Mouse (Mus musculus) frontal cortex, adult 2 months (tissue): ENCODE results near the gene Txndc8. TPM values are rescaled to one million over a fixed set of nuclear protein-coding genes. Genes with fewer than 3 reads are reported as not detected.

Experiments used
- DNase-seq, 2 experiments: peaks; one replicate each; pipeline ENCODE4 v3.0.0; 2022; ENCODE audit warnings: low spot score in 1 of 2; ENCODE audit errors: extremely low spot score in 1 of 2
- polyA plus RNA-seq: library from polyadenylated mRNA; depleted of rRNA; stranded (reverse); fragments of >200 nt; gene quantifications from 2 replicates; pipeline ENCODE4 v1.2.3, GENCODE M21; 2012; rRNA removed

The Txndc8 gene
- polyA plus RNA-seq, 1 experiment: not detected

DNA sequence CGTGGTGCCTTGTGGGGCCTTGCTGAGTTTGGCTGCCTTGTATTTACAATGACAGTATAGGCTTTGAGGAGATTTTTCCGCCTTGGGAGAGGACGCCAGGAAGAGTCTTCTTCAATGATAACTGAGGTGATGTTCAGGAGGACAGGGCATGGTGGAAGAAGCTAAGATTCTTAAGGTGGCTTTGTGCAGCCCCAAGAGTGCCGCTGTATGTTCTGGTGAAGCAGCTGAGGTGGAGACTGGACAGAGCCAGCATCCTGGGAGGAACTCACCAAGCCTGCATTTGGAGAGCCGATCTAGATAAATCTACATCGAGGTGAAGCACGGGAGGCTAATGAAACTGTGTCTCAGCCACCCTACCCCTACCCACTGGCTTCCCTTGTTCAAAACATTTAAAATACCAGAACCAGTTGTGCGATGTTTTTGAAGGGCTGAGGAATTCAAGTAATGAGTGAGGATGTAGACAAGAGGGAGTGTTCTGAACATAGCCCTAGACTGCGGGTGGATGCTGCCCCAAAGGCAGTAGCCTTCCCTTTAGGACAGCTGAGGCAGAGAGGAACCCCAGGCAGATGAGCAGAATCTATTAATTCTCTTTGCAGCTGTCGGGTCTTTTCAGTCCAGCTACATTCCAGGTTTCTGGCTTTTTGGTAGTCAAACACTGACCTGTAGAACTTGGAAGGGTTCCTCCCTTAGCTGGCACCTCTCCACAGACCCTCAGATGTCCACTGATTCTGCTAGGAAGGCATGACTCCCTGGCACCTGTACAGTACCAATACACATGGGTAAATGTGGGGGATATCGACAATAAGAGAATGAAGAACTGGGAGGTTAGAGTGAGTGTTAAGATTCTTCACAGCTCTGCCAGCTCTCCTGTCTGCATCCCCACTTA, 51.5 kb downstream of the Txndc8 start:
- DNase-seq: no peak

- DNase-seq: peak; percentile 90 to 95
These were observed 52.6 kb downstream of the Txndc8 start, which contains the start of gene Txn1 for GRCm38 (mm10) chr4:57956029-57956960. Txn1 (minus strand) TSS chr4:57956411.

DNA sequence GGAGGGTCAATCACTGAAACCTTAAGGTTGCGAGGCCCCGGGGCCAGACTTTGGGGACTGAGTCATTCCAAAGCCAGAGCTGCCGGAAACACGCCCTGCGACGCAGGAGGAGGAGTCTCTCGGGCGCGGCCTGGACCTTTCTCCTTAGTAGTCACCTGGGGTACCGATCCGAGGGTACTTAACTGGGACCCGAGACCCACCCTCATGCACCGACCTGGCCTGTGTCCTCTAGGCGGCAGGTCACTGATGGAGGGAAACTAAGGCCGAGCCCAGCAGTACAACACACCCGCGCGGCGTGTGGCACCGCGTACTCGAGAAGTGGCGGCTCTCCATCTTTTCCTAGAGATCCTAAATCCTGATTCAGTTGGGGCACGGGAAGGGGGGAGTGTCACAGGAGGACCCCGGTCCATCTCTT, 53.4 kb downstream of the Txndc8 start:
- peak; percentile 31 to 67 for DNase-seq

- DNase-seq: peak; percentile 7 to 13
These were observed 53.9 kb downstream of the Txndc8 start for GRCm38 (mm10) chr4:57954991-57955390.

DNA sequence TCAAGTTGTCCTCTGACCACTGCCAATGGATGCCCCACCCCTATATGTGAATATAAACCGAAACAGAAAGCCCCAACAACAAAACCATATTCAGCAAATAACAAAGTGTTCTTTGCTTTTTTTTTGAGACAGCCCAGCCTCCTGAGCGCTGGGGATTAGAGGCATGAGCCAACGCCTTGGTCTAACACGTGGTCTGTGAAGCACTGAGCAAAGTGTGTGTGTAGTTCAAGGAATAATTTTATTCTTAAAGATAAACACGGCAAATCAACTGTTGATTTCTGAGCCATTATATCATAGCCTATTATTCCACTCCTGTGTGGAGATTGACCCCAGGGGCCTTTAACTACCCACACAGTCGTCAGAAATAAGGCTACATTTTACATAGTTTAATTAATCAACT, 54.3 kb downstream of the Txndc8 start:
- DNase-seq: no peak

DNA sequence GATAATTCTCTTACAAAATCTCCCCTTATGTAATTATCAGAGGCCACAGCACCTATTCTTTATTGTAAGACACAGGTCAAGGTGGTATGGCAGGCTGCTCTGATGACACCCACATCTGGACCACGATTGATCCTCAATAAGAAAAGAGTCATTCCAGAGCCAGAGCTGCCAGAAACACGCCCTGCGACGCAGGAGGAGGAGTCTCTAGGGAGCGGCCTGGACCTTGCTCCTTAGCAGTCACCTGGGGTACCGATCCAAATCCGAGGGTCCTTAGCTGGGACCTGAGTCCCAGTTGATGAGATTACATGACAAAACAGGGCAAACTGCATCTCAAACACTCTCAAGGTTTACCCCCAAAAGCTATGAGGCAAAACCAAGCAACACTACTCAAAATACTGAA, 55.1 kb downstream of the Txndc8 start:
- DNase-seq: no peak

GRCm38 (mm10) chr4:57952891-57953290, 56.0 kb downstream of the Txndc8 start:
- no peak for DNase-seq

- DNase-seq: no peak
These were observed 56.5 kb downstream of the Txndc8 start for GRCm38 (mm10) chr4:57952416-57952815.

DNA sequence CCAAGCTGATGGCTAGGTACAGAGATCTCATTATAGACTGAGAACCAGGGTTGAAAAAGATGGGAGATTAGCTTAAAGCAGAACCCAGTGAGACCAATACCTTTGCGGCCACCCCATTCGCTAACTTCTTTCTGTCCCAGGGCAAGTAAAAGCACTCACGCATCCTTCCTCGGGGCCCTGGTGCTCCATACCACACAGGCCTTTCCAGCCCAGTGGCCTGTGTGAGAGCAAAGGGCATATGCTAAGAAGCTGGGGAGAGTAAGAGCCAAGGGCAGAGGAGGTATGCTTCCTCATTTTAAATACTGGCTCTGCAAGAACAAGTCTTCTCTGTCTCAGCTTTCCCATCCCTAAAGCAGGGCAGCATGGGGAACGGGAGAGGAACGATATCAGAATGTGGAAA, 59.1 kb downstream of the Txndc8 start:
- no peak for DNase-seq

DNA sequence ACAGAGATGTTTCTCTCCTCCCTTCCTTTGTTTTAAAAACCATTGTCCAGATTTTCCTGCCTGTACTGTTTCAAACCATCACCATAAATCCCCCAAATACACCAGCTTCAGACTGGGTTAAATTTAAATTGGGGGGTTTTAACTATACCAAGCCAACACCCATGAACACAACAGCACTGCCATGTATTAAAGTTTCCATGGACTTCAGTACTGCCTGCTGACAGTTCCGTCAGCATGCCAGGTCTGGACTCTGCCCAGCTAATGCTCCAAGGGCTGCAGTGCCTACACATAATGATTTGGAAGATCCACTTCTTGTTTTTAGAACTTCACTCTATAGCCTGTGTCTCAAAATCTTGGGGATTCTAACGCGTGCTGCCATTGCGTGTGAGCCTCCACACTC, 61.4 kb downstream of the Txndc8 start:
- DNase-seq: no peak

DNA sequence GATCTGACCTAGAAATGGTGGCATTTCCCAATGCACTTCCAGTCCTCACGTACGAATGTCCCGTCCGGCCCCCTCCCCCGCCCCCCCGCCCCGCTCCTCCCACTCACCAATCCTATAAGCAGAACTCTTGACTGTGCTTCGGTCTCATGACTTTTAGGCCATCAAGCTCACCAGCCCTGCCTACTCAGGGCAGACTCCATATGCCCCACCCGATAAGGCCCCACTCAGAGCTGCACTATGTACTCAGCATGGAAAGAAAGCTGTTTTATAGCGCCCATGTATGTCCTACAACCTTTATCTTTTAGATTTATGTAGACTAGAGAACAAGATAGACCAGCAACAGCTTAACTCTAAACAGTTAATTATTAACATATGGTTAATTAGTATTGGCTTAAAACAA, 61.9 kb downstream of the Txndc8 start:
- DNase-seq: no peak

DNA sequence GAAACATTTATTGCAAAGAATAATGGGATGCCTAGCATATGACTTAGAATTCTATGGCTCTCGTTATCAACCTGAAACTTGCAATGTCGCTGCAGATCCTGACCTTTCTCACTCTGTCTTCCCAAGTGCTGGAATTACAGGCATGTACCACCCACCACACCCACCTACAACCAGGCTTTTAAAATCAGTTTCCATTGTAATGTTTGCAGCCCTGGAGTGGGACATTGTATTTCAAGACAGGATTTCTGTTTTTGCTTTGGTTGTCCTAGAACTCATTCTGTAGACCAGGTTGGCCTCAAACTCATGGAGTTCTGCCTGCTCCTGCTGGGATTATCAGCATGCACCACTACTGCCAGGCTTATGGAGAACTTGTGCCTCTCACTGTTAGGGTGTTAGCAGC, 66.0 kb downstream of the Txndc8 start:
- no peak for DNase-seq

DNA sequence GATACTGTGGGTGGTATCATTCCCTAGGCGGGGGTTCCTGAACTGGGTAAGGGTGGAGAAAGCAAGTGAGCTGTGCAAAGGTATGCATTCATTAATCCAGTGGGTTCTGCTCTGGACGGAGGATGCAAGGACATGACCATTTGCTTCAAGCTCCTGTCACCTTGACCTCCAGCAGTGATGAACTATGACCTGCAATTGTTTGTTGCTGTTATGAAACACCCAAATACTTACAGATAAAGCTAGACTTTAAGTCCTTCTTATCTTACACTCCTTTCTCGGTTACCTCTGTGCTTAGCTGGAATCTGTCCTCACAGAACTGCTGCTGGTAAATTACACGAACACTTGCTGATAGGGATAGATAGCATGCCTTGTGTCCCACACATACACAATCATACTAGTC, 68.3 kb downstream of the Txndc8 start:
- DNase-seq: no peak

DNA sequence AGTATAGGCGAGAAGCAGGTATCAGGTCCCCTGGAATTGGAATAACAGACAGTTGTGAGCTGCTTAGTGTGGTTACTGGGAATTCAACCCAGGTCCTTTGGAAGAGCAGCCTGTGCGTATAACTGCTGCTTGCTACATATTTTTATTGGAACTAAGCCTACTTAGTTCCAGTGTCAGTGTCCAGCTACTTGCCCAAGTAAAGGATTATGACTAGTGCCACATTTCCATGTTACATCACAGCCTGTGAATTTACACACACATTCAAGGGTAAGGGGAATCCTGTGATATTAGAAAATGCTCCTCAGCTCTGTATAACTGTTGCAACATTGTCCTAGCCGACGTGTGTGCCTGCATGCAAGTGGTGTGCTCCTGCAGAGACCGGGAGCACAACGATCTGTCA, 71.6 kb downstream of the Txndc8 start:
- no peak for DNase-seq

DNA sequence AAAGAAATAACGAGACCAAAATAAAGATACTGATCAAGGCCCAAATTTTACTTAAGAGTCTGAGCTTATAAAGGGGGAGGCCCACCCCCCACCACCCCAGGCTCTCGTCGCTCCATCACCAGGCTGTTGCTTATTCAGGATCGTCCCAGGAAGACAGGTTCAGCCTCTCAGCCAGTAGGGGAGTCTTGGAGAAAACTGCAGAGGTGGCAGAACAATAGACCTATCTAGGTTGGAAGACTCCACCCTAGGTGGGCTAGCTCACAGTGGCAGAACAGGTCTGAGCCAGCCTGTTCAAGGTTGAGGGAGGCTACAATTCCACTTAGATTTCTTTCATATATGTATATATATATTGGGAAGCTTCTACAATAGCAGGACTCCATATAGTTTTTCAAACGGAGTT, 74.7 kb downstream of the Txndc8 start:
- no peak for DNase-seq

Other genes starting within 250 kb of the Txndc8 start
- gene D630039A03Rik, start 92.8 kb downstream of the Txndc8 start, polyA plus RNA-seq: 0.32 and 0.38 TPM in 2 replicates
- 108 and 118 TPM in 2 replicates for gene Txn1, start 52.7 kb downstream of the Txndc8 start, polyA plus RNA-seq
- gene Svep1, start 197.7 kb upstream of the Txndc8 start, polyA plus RNA-seq: 1.1 and 1.2 TPM in 2 replicates